Mouse (Mus musculus) left cerebral cortex, adult 2 months (tissue): ENCODE measurements at regions not wholly inside any gene's neighbourhood (a gene's known extent, or its start where the extent isn't known, plus 50 kb on each side); places are given as distances from the start of the nearest gene placed in this dataset.

ENCODE experiments used
- DNase-seq, 2 experiments: peaks; one replicate each; pipeline ENCODE4 v3.0.0; 2021 to 2022; ENCODE audit warnings: low spot score in 2 of 2, mixed read lengths in 1 of 2; ENCODE audit errors: extremely low spot score in 1 of 2
- H3K27ac ChIP-seq: fragments of 200-600 bp; 2 replicates; pipeline ENCODE4 v1.8.1; 2022
- H3K4me3 ChIP-seq: fragments of 200-600 bp; 2 replicates; pipeline ENCODE4 v1.8.1; 2022
- CTCF ChIP-seq: fragments of 200-600 bp; IDR thresholded peaks from 2 replicates; pipeline ENCODE4 v1.8.1; 2022; ENCODE audit warnings: antibody characterized with exemption, mild to moderate bottlenecking, moderate library complexity
- intact Hi-C: fragments of 180-260 bp; cut with DNase I; formaldehyde crosslinking; loops from one replicate; pipeline ENCODE4 v1.15.1; 2025

DNA sequence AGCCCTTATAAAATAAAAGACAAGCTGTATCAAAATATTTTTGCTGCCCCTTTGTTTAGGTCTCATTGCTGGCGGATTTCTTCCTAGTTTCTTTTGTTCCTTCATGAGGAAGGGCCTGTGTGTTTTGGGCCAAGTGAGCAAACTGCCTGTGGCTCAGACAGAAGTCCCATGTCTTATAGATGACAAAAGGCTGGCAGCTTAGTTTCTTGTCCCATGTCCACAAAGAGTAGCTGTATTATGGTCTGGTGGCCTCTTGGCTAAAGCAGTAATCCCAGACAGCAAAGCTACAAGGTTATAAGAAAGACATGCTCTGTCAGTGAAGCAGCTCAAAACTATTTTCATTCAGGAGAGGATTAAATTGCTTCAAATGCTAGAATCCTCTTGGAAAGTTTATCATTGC, 103.1 kb upstream of the Kcnab1 start:
- no peak for TF ChIP-seq CTCF
- Histone ChIP-seq H3K4me3 (no peak overlapping the region), H3K27ac (no peak overlapping the region)
- no peak for DNase-seq
- intact Hi-C loops, result no loop called here

DNA sequence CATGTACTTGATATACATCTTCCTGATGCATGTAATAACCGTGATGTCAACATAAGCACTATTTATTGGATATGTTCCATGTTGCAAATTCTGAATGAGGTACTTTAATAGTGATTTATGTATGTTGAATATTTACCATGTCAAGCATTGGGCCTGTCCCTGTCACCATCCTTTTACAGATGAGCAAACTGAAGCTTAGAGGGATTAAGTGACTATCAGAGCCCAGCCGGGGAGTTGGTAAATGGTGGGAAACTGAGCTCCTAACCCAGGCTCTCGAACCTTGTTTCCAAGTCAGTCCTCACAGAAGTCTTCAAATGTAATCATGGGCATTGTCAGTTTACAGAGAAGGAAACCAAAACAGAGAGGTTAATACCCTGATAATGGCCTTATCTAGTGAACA, 102.6 kb upstream of the Kcnab1 start:
- intact Hi-C loops, result no loop called here
- Histone ChIP-seq H3K4me3 (no peak overlapping the region), H3K27ac (no peak overlapping the region)
- DNase-seq, result no peak
- no peak for TF ChIP-seq CTCF

DNA sequence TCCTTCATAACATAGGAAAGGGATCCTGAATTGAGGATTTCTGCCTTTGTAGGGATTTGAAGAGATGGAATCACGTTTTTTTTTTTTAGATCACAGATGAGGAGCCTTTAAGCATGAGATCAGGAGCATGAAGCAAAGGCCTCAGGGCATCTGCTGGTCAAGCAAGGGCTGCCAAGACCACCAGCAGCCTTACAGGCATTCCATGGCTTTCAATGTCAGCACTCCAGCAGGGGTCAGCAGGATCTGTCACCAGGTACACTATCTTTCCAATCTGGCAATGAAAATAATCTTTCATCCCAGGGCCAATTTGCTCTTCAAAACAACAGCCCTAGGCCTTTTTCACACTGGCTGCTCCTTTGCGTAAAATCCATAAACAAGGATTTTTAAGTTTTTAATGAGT, 85.3 kb upstream of the Kcnab1 start:
- no peak for TF ChIP-seq CTCF
- intact Hi-C loops, result no loop called here
- Histone ChIP-seq H3K4me3 (no peak overlapping the region), H3K27ac (no peak overlapping the region)
- DNase-seq, result no peak

DNA sequence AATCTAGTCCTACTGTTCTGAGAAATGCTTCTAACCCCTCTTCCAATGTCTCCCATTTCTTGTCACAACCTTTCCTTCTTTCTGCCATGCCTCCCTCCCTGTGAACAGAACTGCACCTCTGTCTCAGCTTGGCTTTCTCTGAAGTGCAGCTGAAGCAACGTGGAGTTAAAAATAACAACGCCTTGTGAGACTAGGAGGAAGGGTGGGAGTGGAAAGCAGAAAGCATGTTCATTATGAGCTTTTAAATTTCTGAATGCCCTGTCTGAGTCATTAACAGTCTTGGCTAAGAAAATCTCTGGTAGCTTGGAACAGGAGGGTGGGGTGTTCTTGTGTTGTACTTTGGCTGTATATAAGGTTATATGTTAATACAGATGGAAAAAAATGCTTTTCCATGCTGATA, 71.6 kb upstream of the Kcnab1 start:
- peak in 1 of 2 experiments; percentile 18 for DNase-seq
- no peak for TF ChIP-seq CTCF
- H3K27ac ChIP-seq, result no peak overlapping the region
- intact Hi-C loops, result no loop called here
- no peak overlapping the region for H3K4me3 ChIP-seq

DNA sequence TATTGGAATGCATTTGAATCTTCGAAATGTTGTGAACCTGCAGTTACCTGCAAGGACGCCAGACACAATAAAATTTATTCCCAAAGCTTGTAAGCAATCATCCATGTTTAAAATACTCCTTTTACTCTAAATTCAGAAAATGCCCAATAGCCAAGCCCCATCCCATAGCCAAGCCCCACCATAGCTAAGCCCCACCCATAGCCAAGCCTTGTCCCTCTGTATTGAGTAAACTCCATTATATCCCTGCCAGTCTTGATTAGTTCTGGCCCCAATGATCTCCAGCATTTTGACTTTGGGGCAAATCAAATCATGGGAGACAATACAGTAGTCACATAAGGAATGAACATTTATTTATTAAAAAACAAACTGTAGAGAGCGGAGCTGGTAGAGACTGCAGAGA, 61.3 kb upstream of the Kcnab1 start:
- intact Hi-C loops, result no loop called here
- no peak for TF ChIP-seq CTCF
- no peak for DNase-seq
- Histone ChIP-seq H3K4me3 (no peak overlapping the region), H3K27ac (no peak overlapping the region)

DNA sequence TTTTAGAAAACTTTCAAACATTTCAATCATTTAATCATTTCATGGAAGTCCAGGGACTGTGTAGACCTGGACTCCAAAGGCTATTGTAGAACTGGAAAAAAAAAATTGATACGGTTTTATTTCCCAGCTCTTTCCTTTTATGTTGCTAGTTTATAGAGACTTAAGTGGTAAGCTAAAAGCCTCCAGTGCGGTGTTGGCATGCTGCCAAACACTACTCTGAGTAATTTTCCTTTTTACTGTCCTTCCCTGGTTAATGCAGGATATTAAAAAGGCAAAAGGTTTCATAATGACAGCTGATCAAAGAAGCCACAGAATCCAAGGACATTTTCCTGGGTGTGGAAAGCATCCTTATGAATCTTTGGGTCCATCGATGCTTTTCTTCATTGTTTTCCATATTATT, 53.8 kb upstream of the Kcnab1 start:
- Histone ChIP-seq H3K27ac (no peak overlapping the region), H3K4me3 (no peak overlapping the region)
- no peak for TF ChIP-seq CTCF
- DNase-seq, result no peak
- intact Hi-C loops, result no loop called here
